Mouse (Mus musculus): ENCODE measurements around the gene Cpa2. TPM values are rescaled to one million over a fixed set of nuclear protein-coding genes. Genes with fewer than 3 reads are reported as not detected.

Cpa2 gene
- 4.6 and 7.0 TPM in 2 replicates for polyA plus RNA-seq (2016; fragmentation: Nextera tagmentation; extraction: Ambion mirVana)

DNA sequence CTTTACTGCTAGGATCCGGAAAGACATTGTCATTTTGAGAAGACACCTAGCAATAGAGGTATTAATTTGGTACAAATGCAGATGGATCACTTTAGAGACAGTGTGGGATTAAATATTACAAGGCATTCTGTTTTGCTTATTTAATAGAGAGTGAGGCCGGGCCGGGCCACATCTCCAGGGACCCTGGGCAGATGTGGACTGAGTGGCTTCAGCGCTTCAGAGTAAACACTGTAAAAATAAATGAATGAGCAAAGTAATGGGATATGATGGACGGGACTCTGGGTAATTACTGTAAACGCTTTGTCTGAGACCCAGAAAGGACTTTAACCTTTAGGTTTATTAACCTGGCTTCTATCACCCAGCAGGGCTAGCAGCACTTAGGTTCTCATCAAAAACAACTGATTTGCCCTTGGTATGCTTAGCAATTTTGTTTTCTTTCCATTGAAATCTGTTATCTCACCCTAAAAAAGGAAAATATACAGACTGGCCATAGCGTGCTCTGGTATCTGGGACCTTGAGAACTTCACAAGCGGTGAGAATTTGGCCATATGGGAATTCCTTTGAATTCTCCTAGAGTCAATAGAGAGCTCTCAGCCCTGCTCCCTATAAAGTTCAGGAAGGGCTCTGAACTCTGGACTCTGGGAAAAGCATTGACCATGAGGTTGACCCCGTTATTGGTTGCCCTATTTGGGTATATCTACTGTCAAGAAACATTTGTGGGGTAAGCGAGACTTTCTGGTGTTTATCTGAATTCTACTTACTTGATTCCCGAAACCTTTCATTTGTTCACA, at the start of gene Cpa2:
Cpa2 (plus strand) TSS at position 574 of the 791 bp plus-strand sequence.
- Histone ChIP-seq H3K4me3 (replicated peaks) (no peak within 1 kb of the TSS), H3K36me3 (replicated peaks) (no peaks in the 10 kb centered on the region), H3K4me1 (peaks cover 29% of the 10 kb centered on the region), H3K27ac (no peak within 1 kb of the TSS), H3K9me3 (no peaks in the 10 kb centered on the region), H3K9ac (no peak within 1 kb of the TSS), H3K4me2 (no peak within 1 kb of the TSS), H3K27me3 (no peaks in the 10 kb centered on the region)
- no peak for ATAC-seq (ENCODE audit: low FRiP score)
- 88% methylated on average over 11 of the region's 11 CpGs for WGBS

DNA sequence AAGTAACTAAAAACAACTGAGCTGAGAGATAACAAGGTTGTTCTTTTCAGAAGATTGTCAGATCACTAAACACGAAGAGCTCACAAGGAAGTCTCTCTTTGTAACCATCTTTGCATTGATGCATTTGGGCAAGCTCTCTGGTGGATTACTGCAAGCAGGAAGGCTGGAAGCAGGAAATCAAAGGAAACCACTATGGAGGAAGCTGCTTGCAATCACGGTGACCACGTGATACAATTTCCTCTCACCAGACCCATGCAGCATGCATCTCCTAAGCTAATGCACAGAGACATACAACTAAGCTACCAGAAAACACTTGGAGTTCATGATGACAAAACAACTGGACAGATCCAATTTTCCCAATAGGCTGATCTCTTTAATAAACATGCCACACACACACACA, 42.3 kb upstream of the Cpa2 start:
- Histone ChIP-seq H3K27me3 (no peaks in the 10 kb centered on the region), H3K27ac (no peak overlapping the region), H3K9me3 (no peaks in the 10 kb centered on the region), H3K4me2 (no peak overlapping the region), H3K9ac (no peak overlapping the region), H3K4me1 (no peaks in the 10 kb centered on the region), H3K4me3 (replicated peaks) (no peak overlapping the region), H3K36me3 (replicated peaks) (peaks cover 57% of the 10 kb centered on the region)
- no peak for ATAC-seq (ENCODE audit: low FRiP score)
- 83% methylated on average over 3 of the region's 3 CpGs for WGBS

DNA sequence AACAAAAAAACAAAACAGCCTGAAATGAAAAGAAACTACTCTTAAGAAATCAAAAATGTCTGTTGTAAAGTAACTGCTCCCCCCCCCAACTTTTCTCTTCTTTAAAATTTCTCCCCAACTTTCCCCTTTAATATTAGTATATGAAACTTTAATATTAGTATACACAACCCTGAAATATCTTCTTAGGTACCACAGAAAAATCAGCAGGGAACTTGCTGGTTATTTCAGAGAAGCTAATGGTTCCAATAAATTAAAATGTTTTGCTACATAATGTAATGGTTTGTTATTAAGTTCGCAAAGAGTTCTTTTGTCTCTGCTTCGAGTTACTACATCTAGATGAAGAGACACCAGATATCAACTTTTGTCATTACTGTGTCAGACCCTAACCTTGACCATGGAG, 32.6 kb upstream of the Cpa2 start:
- H3K27me3 ChIP-seq = no peaks in the 10 kb centered on the region
- 5% methylated on average over 2 of the region's 2 CpGs for WGBS

GRCm38 (mm10) chr6:30509265-30510239, 31.8 kb upstream of the Cpa2 start, which contains the start of the genes Tmem209 and Ssmem1:
Gene Tmem209 (minus strand): TSS chr6:30509783.
Gene Ssmem1 (plus strand): TSS chr6:30509849.
- H3K4me1 ChIP-seq = peaks cover 14% of the 10 kb centered on the region
- under 1% methylated on average over 37 of the region's 37 CpGs for WGBS
- peak within 1 kb of the TSS; percentile 96 for H3K27ac ChIP-seq
- peak within 1 kb of the TSS; percentile 71 for H3K9ac ChIP-seq
- peaks cover 13% of the 10 kb centered on the region for H3K36me3 ChIP-seq (replicated peaks)
- peak within 1 kb of the TSS; percentile 67 for H3K4me2 ChIP-seq
- no peaks in the 10 kb centered on the region for H3K9me3 ChIP-seq
- H3K4me3 ChIP-seq (replicated peaks) = peak within 1 kb of the TSS; percentile 50
- peak; percentile 99 for ATAC-seq (ENCODE audit: low FRiP score)
- H3K27me3 ChIP-seq = no peaks in the 10 kb centered on the region

More for the DNA sequence above, 32.6 kb upstream of the Cpa2 start:
- Histone ChIP-seq H3K4me3 (replicated peaks) (peak overlapping the region; percentile 50), H3K4me1 (peaks cover 9% of the 10 kb centered on the region), H3K4me2 (peak overlapping the region; percentile 67), H3K36me3 (replicated peaks) (peaks cover 19% of the 10 kb centered on the region), H3K27ac (peak overlapping the region; percentile 96), H3K9ac (peak overlapping the region; percentile 71), H3K9me3 (no peaks in the 10 kb centered on the region)
- no peak for ATAC-seq (ENCODE audit: low FRiP score)

GRCm38 (mm10) chr6:30510291-30510690, 31.1 kb upstream of the Cpa2 start:
- Histone ChIP-seq H3K9me3 (no peaks in the 10 kb centered on the region), H3K27ac (peak overlapping the region; percentile 96), H3K27me3 (no peaks in the 10 kb centered on the region), H3K4me2 (peak overlapping the region; percentile 67), H3K36me3 (replicated peaks) (peaks cover 9% of the 10 kb centered on the region), H3K9ac (0 out of 2 replicates have a peak overlapping the region, but pooled peaks have one; percentile 71), H3K4me1 (peaks cover 14% of the 10 kb centered on the region), H3K4me3 (replicated peaks) (no peak overlapping the region; the same call in 1 of the 2 replicates)
- ATAC-seq (ENCODE audit: low FRiP score) = 0 out of 2 replicates have a peak, but pooled peaks have one; percentile 7
- 55% methylated on average over 5 of the region's 5 CpGs for WGBS

- H3K9ac ChIP-seq = no peak overlapping the region
- 13% methylated on average over 9 of the region's 9 CpGs for WGBS
- H3K4me3 ChIP-seq (replicated peaks) = no peak overlapping the region
- H3K27me3 ChIP-seq = no peaks in the 10 kb centered on the region
- ATAC-seq (ENCODE audit: low FRiP score) = no peak
- no peak overlapping the region for H3K4me2 ChIP-seq
- H3K4me1 ChIP-seq = peaks cover 11% of the 10 kb centered on the region
- H3K36me3 ChIP-seq (replicated peaks) = no peaks in the 10 kb centered on the region
- no peak overlapping the region for H3K27ac ChIP-seq
- no peaks in the 10 kb centered on the region for H3K9me3 ChIP-seq
These were observed 27.1 kb upstream of the Cpa2 start for GRCm38 (mm10) chr6:30514242-30514641.

GRCm38 (mm10) chr6:30520400-30520799, 21.0 kb upstream of the Cpa2 start:
- WGBS = 69% methylated on average over 11 of the region's 11 CpGs
- no peaks in the 10 kb centered on the region for H3K36me3 ChIP-seq (replicated peaks)
- no peak overlapping the region for H3K27ac ChIP-seq
- no peaks in the 10 kb centered on the region for H3K9me3 ChIP-seq
- H3K27me3 ChIP-seq = no peaks in the 10 kb centered on the region; the same call in 1 of the 2 replicates
- no peak overlapping the region for H3K9ac ChIP-seq
- peaks cover 6% of the 10 kb centered on the region for H3K4me1 ChIP-seq
- H3K4me3 ChIP-seq (replicated peaks) = no peak overlapping the region
- ATAC-seq (ENCODE audit: low FRiP score) = no peak
- no peak overlapping the region for H3K4me2 ChIP-seq

DNA sequence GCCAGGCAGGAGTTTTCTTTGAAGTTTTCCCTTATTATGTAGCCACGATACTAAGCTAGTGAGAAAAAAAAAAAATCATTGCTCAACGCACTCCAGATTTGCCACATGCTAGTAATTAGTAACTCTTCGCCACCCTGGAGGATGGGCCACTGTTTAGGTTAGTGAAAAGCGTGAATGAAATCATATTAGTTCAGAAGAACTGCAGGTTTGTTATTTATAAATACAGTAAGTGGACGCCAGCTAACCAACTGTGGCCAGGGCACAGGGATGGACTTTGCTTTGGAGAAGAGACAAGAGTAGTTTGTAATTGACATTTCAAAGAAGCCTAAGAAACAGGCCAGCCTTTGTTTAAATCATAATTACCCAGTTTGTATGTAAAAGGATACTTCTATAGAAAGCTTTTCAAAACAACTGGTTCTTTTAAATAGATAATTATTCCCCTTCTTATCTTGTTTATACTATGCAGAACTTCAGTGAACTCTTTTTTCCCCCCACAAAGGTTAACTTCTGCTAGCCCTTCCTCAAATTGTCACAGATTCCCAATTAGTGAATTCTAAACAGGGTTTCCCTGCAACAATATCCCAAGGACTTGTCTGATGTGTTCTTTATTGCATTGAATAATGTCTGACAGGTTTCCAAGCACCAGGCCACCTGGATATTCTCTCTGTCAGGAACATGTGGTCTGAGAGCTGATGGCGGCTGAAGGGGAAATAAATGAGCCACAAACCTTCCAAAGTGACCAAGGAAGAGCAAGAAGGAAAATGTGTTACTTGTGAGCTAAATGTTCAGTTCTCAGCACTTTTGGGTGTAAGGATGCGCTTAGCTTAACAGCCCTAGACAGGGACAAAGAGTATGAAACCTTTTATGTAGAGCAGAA, 15.7 kb upstream of the Cpa2 start:
- H3K9ac ChIP-seq = 0 out of 2 replicates have a peak overlapping the region, but pooled peaks have one; percentile 42
- ATAC-seq (ENCODE audit: low FRiP score) = no peak; the same call in 1 of the 2 replicates

GRCm38 (mm10) chr6:30526586-30527515, 14.5 kb upstream of the Cpa2 start:
- peak overlapping the region; percentile 42 for H3K9ac ChIP-seq
- no peaks in the 10 kb centered on the region for H3K9me3 ChIP-seq
- 5% methylated on average over 19 of the region's 19 CpGs for WGBS
- peak overlapping the region; percentile 93 for H3K27ac ChIP-seq
- ATAC-seq (ENCODE audit: low FRiP score) = peak; percentile 83
- no peaks in the 10 kb centered on the region; the same call in 1 of the 2 replicates for H3K27me3 ChIP-seq
- peak overlapping the region; percentile 32 for H3K4me2 ChIP-seq
- no peaks in the 10 kb centered on the region for H3K36me3 ChIP-seq (replicated peaks)
- peaks cover 34% of the 10 kb centered on the region for H3K4me1 ChIP-seq
- H3K4me3 ChIP-seq (replicated peaks) = no peak overlapping the region

More for the DNA sequence above, 15.7 kb upstream of the Cpa2 start:
- 17% methylated on average over 7 of the region's 7 CpGs for WGBS
- peak overlapping the region; percentile 93 for H3K27ac ChIP-seq
- H3K9me3 ChIP-seq = no peaks in the 10 kb centered on the region
- no peak overlapping the region for H3K4me3 ChIP-seq (replicated peaks)
- peaks cover 34% of the 10 kb centered on the region for H3K4me1 ChIP-seq
- H3K4me2 ChIP-seq = no peak overlapping the region; the same call in 1 of the 2 replicates
- H3K27me3 ChIP-seq = no peaks in the 10 kb centered on the region; the same call in 1 of the 2 replicates
- H3K36me3 ChIP-seq (replicated peaks) = no peaks in the 10 kb centered on the region

DNA sequence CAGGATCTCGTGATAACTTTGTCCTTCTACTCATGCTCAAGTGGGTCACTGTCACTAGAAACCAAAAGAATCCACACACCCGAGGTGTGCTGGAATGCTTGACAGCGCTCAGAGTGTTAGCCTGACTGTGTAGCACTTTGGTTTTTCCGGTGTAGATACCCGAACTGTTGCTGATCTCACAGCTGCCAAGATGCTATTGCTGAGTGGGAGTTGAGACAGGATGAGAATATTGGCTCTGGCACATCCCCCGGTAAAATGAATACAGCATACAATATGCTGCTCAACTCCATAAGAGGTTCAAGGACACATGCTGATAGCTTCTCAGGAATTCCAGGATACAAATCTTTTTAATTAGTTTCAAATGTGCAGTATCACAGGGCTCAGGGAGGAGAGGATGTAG, 12.6 kb upstream of the Cpa2 start:
- WGBS = 71% methylated on average over 6 of the region's 6 CpGs
- Histone ChIP-seq H3K27me3 (no peaks in the 10 kb centered on the region), H3K9me3 (no peaks in the 10 kb centered on the region), H3K4me2 (no peak overlapping the region), H3K36me3 (replicated peaks) (no peaks in the 10 kb centered on the region), H3K27ac (no peak overlapping the region), H3K9ac (no peak overlapping the region), H3K4me1 (peaks cover 34% of the 10 kb centered on the region), H3K4me3 (replicated peaks) (no peak overlapping the region)
- no peak for ATAC-seq (ENCODE audit: low FRiP score)

All from forebrain, embryonic 12.5 days (tissue).